Mouse (Mus musculus) lung, adult 2 months (tissue): ENCODE results near the gene Gm1330. TPM values are rescaled to one million over a fixed set of nuclear protein-coding genes. Genes with fewer than 3 reads are reported as not detected.
"Not testable (repeated sequence)": the region's sequence is repeated elsewhere in the genome, so short reads cannot be mapped to it uniquely, and the experiment has no call there.

ENCODE experiments used
- DNase-seq: peaks from one replicate; pipeline ENCODE4 v3.0.0; 2022
- H3K4me1 ChIP-seq: fragments of 200-500 bp; 2 replicates; pipeline ENCODE4 v1.6.1; 2011; ENCODE audit warnings: low read length; ENCODE audit not compliant: control insufficient read depth, insufficient read depth
- H3K4me3 ChIP-seq: fragments of 200-500 bp; replicated peaks from 2 replicates; pipeline ENCODE3; 2011; ENCODE audit warnings: low read depth, mild to moderate bottlenecking, control low read depth, low read length; ENCODE audit errors: extremely low read depth
- CTCF ChIP-seq: fragments of 200-500 bp; IDR thresholded peaks from 2 replicates; pipeline ENCODE4 v1.5.1; 2011; ENCODE audit warnings: mild to moderate bottlenecking, low read length, control low read depth; ENCODE audit not compliant: insufficient read depth
- POLR2A ChIP-seq: fragments of 200-500 bp; IDR thresholded peaks from 2 replicates; pipeline ENCODE4 v1.6.1; 2011; ENCODE audit warnings: low read depth, mild to moderate bottlenecking, control low read depth, low read length, borderline replicate concordance; ENCODE audit errors: extremely low read depth
- WGBS: fragments of 180-500 bp; shearing (Covaris S2); methylation state at CpG from one replicate; pipeline ENCODE4 v1.1.7; 2018; 5-methylcytosine and 5-hydroxymethylcytosine counted together
- polyA plus RNA-seq: library from polyadenylated mRNA; depleted of rRNA; stranded (reverse); fragments of >200 nt; gene quantifications from 2 replicates; pipeline ENCODE4 v1.2.3, GENCODE M21; 2012; rRNA removed

Gm1330 gene
- polyA plus RNA-seq = not detected in 2 replicates

GRCm38 (mm10) chr2:149003151-149003550, at the start of gene Gm1330:
Gene Gm1330 (minus strand): TSS chr2:149003251.
- Histone ChIP-seq H3K4me1 (no peaks in the 10 kb centered on the region), H3K4me3 (no peak within 1 kb of the TSS)
- TF ChIP-seq POLR2A (no peak), CTCF (no peak)
- DNase-seq = no peak

- 62% methylated on average over 5 of the region's 5 CpGs for WGBS
- H3K4me1 ChIP-seq, H3K4me3 ChIP-seq, DNase-seq: not testable (repeated sequence)
These were observed 14.1 kb upstream of the Gm1330 start, which contains the start of gene Gm10750 for GRCm38 (mm10) chr2:149017137-149017536. Gene Gm10750 (minus strand): TSS chr2:149017237.

DNA sequence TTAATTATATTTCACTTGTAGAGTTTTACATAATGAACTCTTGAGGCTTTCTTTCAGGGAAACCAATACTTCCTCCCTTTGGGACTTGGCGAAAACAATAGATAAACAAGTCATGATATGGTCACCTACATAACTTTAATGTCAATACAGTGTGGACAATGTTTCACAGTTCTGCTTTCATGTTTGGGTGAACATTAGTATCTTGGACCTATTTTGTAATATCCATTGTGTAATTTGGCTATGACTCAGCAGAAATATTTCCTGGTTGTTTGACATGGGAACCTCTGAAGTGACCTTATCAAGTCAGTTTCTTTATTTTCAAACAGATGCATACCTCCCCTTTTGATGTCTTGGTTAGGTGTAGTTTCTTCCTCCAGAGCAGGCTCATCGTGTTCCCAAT, 1.8 kb upstream of the Gm1330 start:
- Histone ChIP-seq H3K4me1 (no peaks in the 10 kb centered on the region), H3K4me3 (no peak overlapping the region)
- WGBS = 57% methylated on average over 2 of the region's 2 CpGs
- TF ChIP-seq POLR2A (no peak), CTCF (no peak)
- no peak for DNase-seq

- Histone ChIP-seq H3K4me1 (no peaks in the 10 kb centered on the region), H3K4me3 (no peak overlapping the region)
- no peak for DNase-seq
- WGBS = 83% methylated on average over 2 of the region's 2 CpGs
- TF ChIP-seq CTCF = no peak
- TF ChIP-seq POLR2A = no peak
These were observed 7.9 kb downstream of the Gm1330 start for GRCm38 (mm10) chr2:148995133-148995532.

Other genes starting within 250 kb of the Gm1330 start
- gene Cst11, start 231.8 kb downstream of the Gm1330 start, polyA plus RNA-seq = not detected in 2 replicates
- not detected in 2 replicates for gene 8030411F24Rik, start 221.2 kb downstream of the Gm1330 start, polyA plus RNA-seq
- gene Cst12, start 213.9 kb downstream of the Gm1330 start, polyA plus RNA-seq = not detected in 2 replicates
- 3.3 and 4.6 TPM in 2 replicates for gene Cst8, start 204.5 kb downstream of the Gm1330 start, polyA plus RNA-seq
- gene Cst13, start 183.2 kb downstream of the Gm1330 start, polyA plus RNA-seq = not detected in 2 replicates
- gene Cst9, start 168.1 kb downstream of the Gm1330 start, polyA plus RNA-seq = 0.20 TPM in 1 of 2 replicates, not detected in the other
- gene 9230104L09Rik, start 138.2 kb downstream of the Gm1330 start, polyA plus RNA-seq = 12.7 and 19.1 TPM in 2 replicates
- 1,892 and 2,105 TPM in 2 replicates for gene Cst3, start 127.6 kb downstream of the Gm1330 start, polyA plus RNA-seq
- not detected in 2 replicates for gene Gm10750, start 14.0 kb upstream of the Gm1330 start, polyA plus RNA-seq